Mouse (Mus musculus): ENCODE data around the gene Cdkal1. TPM values are rescaled to one million over a fixed set of nuclear protein-coding genes. Genes with fewer than 3 reads are reported as not detected.

Gene Cdkal1
- polyA plus RNA-seq, 1 experiment, result 13.5 TPM

- TF ChIP-seq CTCF (IDR thresholded peaks at IDR 0.05; ENCODE audit: low read depth, low read length), result no peak
- TF ChIP-seq POLR2A (IDR thresholded peaks at IDR 0.05; ENCODE audit: borderline replicate concordance, low read depth, low read length), result no peak
- no peaks in the 10 kb centered on the region for H3K4me1 ChIP-seq (ENCODE audit: control insufficient read depth, insufficient read depth, low read length)
- no peak overlapping the region for H3K4me3 ChIP-seq (ENCODE audit: insufficient read depth, low read length)
- H3K27ac ChIP-seq (ENCODE audit: insufficient read depth, low read depth, low read length), result no peak overlapping the region
Measured at GRCm38 (mm10) chr13:29800078-29800477, 55.4 kb downstream of the Cdkal1 start.

- no peak overlapping the region for H3K27ac ChIP-seq (ENCODE audit: insufficient read depth, low read depth, low read length)
- H3K4me3 ChIP-seq (ENCODE audit: insufficient read depth, low read length), result no peak overlapping the region
- TF ChIP-seq POLR2A (IDR thresholded peaks at IDR 0.05; ENCODE audit: borderline replicate concordance, low read depth, low read length), result no peak
- no peak for TF ChIP-seq CTCF (IDR thresholded peaks at IDR 0.05; ENCODE audit: low read depth, low read length)
- peaks cover 7% of the 10 kb centered on the region for H3K4me1 ChIP-seq (ENCODE audit: control insufficient read depth, insufficient read depth, low read length)
Measured at GRCm38 (mm10) chr13:29792112-29792511, 63.4 kb downstream of the Cdkal1 start.

- H3K4me3 ChIP-seq (ENCODE audit: insufficient read depth, low read length), result no peak overlapping the region
Measured at GRCm38 (mm10) chr13:29791439-29791838, 64.0 kb downstream of the Cdkal1 start.

GRCm38 (mm10) chr13:29786984-29787383 lies 68.5 kb downstream of the Cdkal1 start:
- Histone ChIP-seq H3K4me1 (ENCODE audit: control insufficient read depth, insufficient read depth, low read length) (peaks cover 4% of the 10 kb centered on the region), H3K4me3 (ENCODE audit: insufficient read depth, low read length) (no peak overlapping the region), H3K27ac (ENCODE audit: insufficient read depth, low read depth, low read length) (no peak overlapping the region)
- TF ChIP-seq CTCF (IDR thresholded peaks at IDR 0.05; ENCODE audit: low read depth, low read length), result no peak
- no peak for TF ChIP-seq POLR2A (IDR thresholded peaks at IDR 0.05; ENCODE audit: borderline replicate concordance, low read depth, low read length)

More at GRCm38 (mm10) chr13:29791439-29791838, 64.0 kb downstream of the Cdkal1 start:
- no peak for TF ChIP-seq POLR2A (IDR thresholded peaks at IDR 0.05; ENCODE audit: borderline replicate concordance, low read depth, low read length)
- no peak for TF ChIP-seq CTCF (IDR thresholded peaks at IDR 0.05; ENCODE audit: low read depth, low read length)
- H3K27ac ChIP-seq (ENCODE audit: insufficient read depth, low read depth, low read length), result no peak overlapping the region
- H3K4me1 ChIP-seq (ENCODE audit: control insufficient read depth, insufficient read depth, low read length), result peaks cover 7% of the 10 kb centered on the region

GRCm38 (mm10) chr13:29784894-29785293 lies 70.6 kb downstream of the Cdkal1 start:
- H3K27ac ChIP-seq (ENCODE audit: insufficient read depth, low read depth, low read length), result no peak overlapping the region
- TF ChIP-seq CTCF (IDR thresholded peaks at IDR 0.05; ENCODE audit: low read depth, low read length) (no peak), POLR2A (IDR thresholded peaks at IDR 0.05; ENCODE audit: borderline replicate concordance, low read depth, low read length) (no peak)
- no peak overlapping the region for H3K4me3 ChIP-seq (ENCODE audit: insufficient read depth, low read length)
- H3K4me1 ChIP-seq (ENCODE audit: control insufficient read depth, insufficient read depth, low read length), result peaks cover 14% of the 10 kb centered on the region

GRCm38 (mm10) chr13:29781332-29781731 lies 74.1 kb downstream of the Cdkal1 start:
- peaks cover 31% of the 10 kb centered on the region for H3K4me1 ChIP-seq (ENCODE audit: control insufficient read depth, insufficient read depth, low read length)
- no peak for TF ChIP-seq POLR2A (IDR thresholded peaks at IDR 0.05; ENCODE audit: borderline replicate concordance, low read depth, low read length)
- TF ChIP-seq CTCF (IDR thresholded peaks at IDR 0.05; ENCODE audit: low read depth, low read length), result no peak
- no peak overlapping the region for H3K27ac ChIP-seq (ENCODE audit: insufficient read depth, low read depth, low read length)
- H3K4me3 ChIP-seq (ENCODE audit: insufficient read depth, low read length), result no peak overlapping the region

GRCm38 (mm10) chr13:29780713-29781112 lies 74.8 kb downstream of the Cdkal1 start:
- Histone ChIP-seq H3K27ac (ENCODE audit: insufficient read depth, low read depth, low read length) (no peak overlapping the region), H3K4me3 (ENCODE audit: insufficient read depth, low read length) (no peak overlapping the region), H3K4me1 (ENCODE audit: control insufficient read depth, insufficient read depth, low read length) (peaks cover 31% of the 10 kb centered on the region)
- no peak for TF ChIP-seq POLR2A (IDR thresholded peaks at IDR 0.05; ENCODE audit: borderline replicate concordance, low read depth, low read length)
- no peak for TF ChIP-seq CTCF (IDR thresholded peaks at IDR 0.05; ENCODE audit: low read depth, low read length)

- H3K4me1 ChIP-seq (ENCODE audit: control insufficient read depth, insufficient read depth, low read length), result peaks cover 31% of the 10 kb centered on the region
- H3K27ac ChIP-seq (ENCODE audit: insufficient read depth, low read depth, low read length), result no peak overlapping the region
- no peak overlapping the region for H3K4me3 ChIP-seq (ENCODE audit: insufficient read depth, low read length)
- TF ChIP-seq CTCF (IDR thresholded peaks at IDR 0.05; ENCODE audit: low read depth, low read length) (no peak), POLR2A (IDR thresholded peaks at IDR 0.05; ENCODE audit: borderline replicate concordance, low read depth, low read length) (no peak)
Measured at GRCm38 (mm10) chr13:29779519-29779918, 76.0 kb downstream of the Cdkal1 start.

GRCm38 (mm10) chr13:29779116-29779515 lies 76.4 kb downstream of the Cdkal1 start:
- TF ChIP-seq CTCF (IDR thresholded peaks at IDR 0.05; ENCODE audit: low read depth, low read length), result no peak
- TF ChIP-seq POLR2A (IDR thresholded peaks at IDR 0.05; ENCODE audit: borderline replicate concordance, low read depth, low read length), result no peak

GRCm38 (mm10) chr13:29778124-29778523 lies 77.3 kb downstream of the Cdkal1 start:
- Histone ChIP-seq H3K27ac (ENCODE audit: insufficient read depth, low read depth, low read length) (no peak overlapping the region), H3K4me3 (ENCODE audit: insufficient read depth, low read length) (no peak overlapping the region), H3K4me1 (ENCODE audit: control insufficient read depth, insufficient read depth, low read length) (peaks cover 35% of the 10 kb centered on the region)
- no peak for TF ChIP-seq POLR2A (IDR thresholded peaks at IDR 0.05; ENCODE audit: borderline replicate concordance, low read depth, low read length)
- TF ChIP-seq CTCF (IDR thresholded peaks at IDR 0.05; ENCODE audit: low read depth, low read length), result no peak

More at GRCm38 (mm10) chr13:29779116-29779515, 76.4 kb downstream of the Cdkal1 start:
- Histone ChIP-seq H3K4me3 (ENCODE audit: insufficient read depth, low read length) (no peak overlapping the region), H3K27ac (ENCODE audit: insufficient read depth, low read depth, low read length) (no peak overlapping the region), H3K4me1 (ENCODE audit: control insufficient read depth, insufficient read depth, low read length) (peaks cover 31% of the 10 kb centered on the region)

GRCm38 (mm10) chr13:29777225-29777624 lies 78.2 kb downstream of the Cdkal1 start:
- TF ChIP-seq CTCF (IDR thresholded peaks at IDR 0.05; ENCODE audit: low read depth, low read length) (no peak), POLR2A (IDR thresholded peaks at IDR 0.05; ENCODE audit: borderline replicate concordance, low read depth, low read length) (no peak)
- peaks cover 39% of the 10 kb centered on the region for H3K4me1 ChIP-seq (ENCODE audit: control insufficient read depth, insufficient read depth, low read length)
- H3K4me3 ChIP-seq (ENCODE audit: insufficient read depth, low read length), result no peak overlapping the region
- H3K27ac ChIP-seq (ENCODE audit: insufficient read depth, low read depth, low read length), result no peak overlapping the region

Measured in bone marrow macrophage, adult 2 months (primary cell).